Mouse (Mus musculus): ENCODE measurements around the gene Ube2z. TPM values are rescaled to one million over a fixed set of nuclear protein-coding genes. Genes with fewer than 3 reads are reported as not detected.

The Ube2z gene
- total RNA-seq (2023), result 37.9 TPM

GRCm38 (mm10) chr11:96065215-96065911 is at the start of gene Ube2z:
TSS of gene Ube2z (minus strand) at chr11:96065388.

GRCm38 (mm10) chr11:96111751-96112150 is 46.6 kb upstream of the Ube2z start, which contains the start of gene Calcoco2:
TSS of gene Calcoco2 (minus strand) at chr11:96111964.

GRCm38 (mm10) chr11:96075509-96076220 is 10.5 kb upstream of the Ube2z start, which contains the start of gene Atp5g1:
TSS of gene Atp5g1 (minus strand) at chr11:96075670.

GRCm38 (mm10) chr11:96034596-96035052 is 30.6 kb downstream of the Ube2z start, which contains the start of gene Snf8:
TSS of gene Snf8 (plus strand) at chr11:96034885.

GRCm38 (mm10) chr11:96005403-96006271 is 59.6 kb downstream of the Ube2z start, which contains the start of gene Igf2bp1:
TSS of gene Igf2bp1 (minus strand) at chr11:96005940.

Other genes with a start within 250 kb of the Ube2z start
- 2.0 TPM for gene Phospho1, start 240.9 kb downstream of the Ube2z start, total RNA-seq (2023)
- 19.6 TPM for gene Gngt2, start 228.2 kb downstream of the Ube2z start, total RNA-seq (2023)
- gene Abi3, start 222.9 kb downstream of the Ube2z start, total RNA-seq (2023), result 38.1 TPM
- gene B4galnt2, start 150.5 kb downstream of the Ube2z start, total RNA-seq (2023), result not detected
- gene Igf2bp1, start 59.4 kb downstream of the Ube2z start, total RNA-seq (2023), result not detected
- gene Gip, start 40.8 kb downstream of the Ube2z start, total RNA-seq (2023), result not detected
- gene Snf8, start 30.5 kb downstream of the Ube2z start, total RNA-seq (2023), result 47.8 TPM
- gene Atp5g1, start 10.3 kb upstream of the Ube2z start, total RNA-seq (2023), result 107 TPM
- not detected for gene Calcoco2, start 46.6 kb upstream of the Ube2z start, total RNA-seq (2023)
- gene Ttll6, start 68.4 kb upstream of the Ube2z start, total RNA-seq (2023), result not detected
- gene Hoxb13, start 128.9 kb upstream of the Ube2z start, total RNA-seq (2023), result not detected
- gene Hoxb9, start 206.1 kb upstream of the Ube2z start, total RNA-seq (2023), result not detected
- gene Hoxb8, start 216.5 kb upstream of the Ube2z start, total RNA-seq (2023), result not detected
- not detected for gene Hoxb7, start 221.2 kb upstream of the Ube2z start, total RNA-seq (2023)
- not detected for gene Hoxb6, start 227.1 kb upstream of the Ube2z start, total RNA-seq (2023)
- not detected for gene Hoxb5, start 237.9 kb upstream of the Ube2z start, total RNA-seq (2023)